Mouse (Mus musculus): ENCODE measurements around the gene Pgm1.

GRCm38 (mm10) chr4:100012361-100013035 lies 83.3 kb downstream of the Pgm1 start:
- no peak for TF ChIP-seq CTCF (IDR thresholded peaks at IDR 0.05; ENCODE audit: control insufficient read depth, insufficient read depth, insufficient replicate concordance, low read depth, low read length)
- TF ChIP-seq POLR2A (IDR thresholded peaks at IDR 0.05; ENCODE audit: control insufficient read depth, low read depth, low read length), result no peak
